Mouse (Mus musculus) embryonic fibroblast, embryonic 13.5 days (primary cell): ENCODE data around the gene Gcgr.

ENCODE experiments used
- CTCF ChIP-seq: IDR thresholded peaks from 2 replicates; pipeline ENCODE4 v1.5.1; 2011; ENCODE audit warnings: mild to moderate bottlenecking, control low read depth, low read length, moderate library complexity, borderline replicate concordance; ENCODE audit not compliant: insufficient read depth
- POLR2A ChIP-seq: IDR thresholded peaks from 2 replicates; pipeline ENCODE4 v1.6.1; 2011; ENCODE audit warnings: low read depth, mild to moderate bottlenecking, control low read depth, low read length, moderate library complexity

- no peak for TF ChIP-seq POLR2A
- no peak for TF ChIP-seq CTCF
Observed at GRCm38 (mm10) chr11:120488516-120488915, 42.0 kb upstream of the Gcgr start.
